Mouse (Mus musculus) CD4-positive, CD25-positive, alpha-beta regulatory T cell, adult 2 months (primary cell): Measurements from ENCODE around the gene Ap2s1.
"Not testable (repeated sequence)": the region's sequence is repeated elsewhere in the genome, so short reads cannot be mapped to it uniquely, and the experiment has no call there.

ENCODE experiments used
- DNase-seq: peaks from one replicate; pipeline ENCODE4 v3.0.0-alpha.2; 2012; ENCODE audit warnings: low read depth, low spot score

Gene Ap2s1

DNA sequence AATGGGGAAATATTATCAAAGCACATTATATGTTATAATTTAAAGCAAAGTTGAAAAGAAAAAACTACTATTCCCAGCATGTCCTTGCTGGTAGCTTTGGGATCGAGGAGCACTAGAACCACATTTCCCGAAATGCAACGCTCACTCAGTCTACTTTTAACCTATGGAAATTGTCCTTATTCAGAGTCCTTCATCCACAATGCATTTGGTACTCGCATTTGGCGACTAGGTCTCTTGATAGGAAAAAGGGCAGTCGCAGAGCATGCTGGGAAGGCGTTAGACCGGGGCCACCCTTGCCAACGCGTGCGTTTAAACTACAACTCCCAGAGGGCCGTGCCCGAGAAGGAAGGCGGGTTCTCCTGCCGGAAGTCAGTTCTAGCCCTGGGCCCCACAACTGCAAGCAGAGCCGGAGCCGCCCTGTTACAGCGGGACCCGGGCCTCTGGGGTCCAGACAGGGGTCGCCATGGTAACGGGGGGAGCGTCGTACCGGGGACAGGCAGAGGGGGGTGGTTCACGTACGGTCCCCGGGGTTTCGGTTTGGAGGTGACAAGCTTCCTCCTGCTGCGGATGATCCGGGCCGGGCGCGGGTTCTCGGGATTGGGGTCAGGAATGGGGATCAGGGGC lies at the start of gene Ap2s1:
Gene Ap2s1, plus strand, starts transcription at position 338 of the 624 bp plus-strand sequence.
- peak; percentile 97 for DNase-seq

DNA sequence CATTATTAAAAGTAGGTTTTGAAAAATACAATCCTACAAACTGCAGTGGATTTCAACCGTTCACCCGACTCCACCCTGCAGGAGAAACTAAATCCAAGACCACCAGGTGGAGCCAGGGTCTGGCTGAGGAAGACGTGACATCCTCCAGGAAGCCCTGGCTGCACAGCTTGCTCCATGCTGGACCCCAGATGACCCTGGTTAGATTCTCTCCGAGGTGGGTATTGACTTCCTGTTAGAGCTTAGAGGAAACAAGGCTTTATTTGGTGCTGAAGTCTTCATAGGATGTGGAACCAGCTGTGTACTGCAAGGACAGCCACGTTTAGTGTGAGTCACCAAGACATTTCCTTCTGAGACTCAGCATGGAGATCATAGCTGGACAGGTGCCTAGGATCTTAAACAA lies 49.0 kb upstream of the Ap2s1 start:
- no peak for DNase-seq

DNA sequence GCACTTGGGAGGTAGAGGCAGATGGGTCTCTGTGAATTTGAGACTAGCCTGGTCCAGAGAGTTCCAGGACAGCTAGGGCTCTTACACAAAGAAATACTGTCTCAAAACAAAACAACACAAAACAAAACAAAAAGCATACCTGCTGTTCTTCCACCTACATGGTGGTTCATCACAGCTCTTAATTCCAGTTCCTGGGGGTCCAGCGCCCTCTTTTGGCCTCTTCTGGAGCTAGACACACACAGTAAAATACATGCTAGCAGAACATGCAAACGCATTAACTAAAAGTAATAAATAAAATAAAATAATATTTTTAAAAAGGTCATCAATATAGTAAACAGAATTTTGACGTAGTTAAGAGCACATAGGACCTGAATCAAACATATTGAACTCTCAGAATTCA lies 43.2 kb upstream of the Ap2s1 start:
- DNase-seq = peak; percentile 87

DNA sequence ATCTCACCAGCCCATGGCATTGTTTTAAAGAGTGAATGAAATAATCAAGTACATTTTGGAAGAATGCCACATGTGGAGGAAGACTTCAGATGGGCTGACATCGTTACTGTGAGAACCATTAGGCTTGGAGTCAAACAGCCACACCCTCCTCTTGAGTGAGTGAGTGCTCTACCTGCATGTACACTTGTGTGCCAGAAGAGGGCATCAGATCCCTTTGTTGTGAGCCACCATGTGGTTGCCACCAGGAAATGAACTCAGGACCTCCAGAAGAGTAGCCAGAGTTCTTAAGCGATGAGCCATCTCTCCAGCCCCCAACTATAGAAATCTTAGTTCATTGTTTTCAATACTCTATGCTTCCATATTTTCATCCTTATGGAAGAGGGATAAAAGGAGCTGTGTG lies 39.2 kb upstream of the Ap2s1 start:
- DNase-seq = peak; percentile 81

DNA sequence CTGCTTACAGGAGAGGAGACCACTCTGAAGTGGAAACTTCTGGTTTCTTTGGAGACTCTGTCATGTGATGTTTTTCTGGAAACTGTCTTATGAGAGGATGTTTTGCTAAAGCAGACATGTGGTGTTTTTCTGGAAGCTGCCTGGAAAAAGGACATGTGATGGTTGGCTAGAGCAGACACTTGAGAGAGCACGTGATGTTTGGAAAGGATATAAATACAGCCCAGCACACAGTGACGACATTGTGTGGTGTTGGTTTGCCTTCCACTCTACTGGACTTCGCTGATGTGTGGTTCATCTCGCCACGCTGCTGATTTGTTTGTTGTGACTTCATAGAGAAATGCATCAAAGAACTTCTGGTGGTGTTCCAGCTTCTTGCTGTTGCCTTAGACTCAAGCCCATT lies 37.6 kb upstream of the Ap2s1 start:
- DNase-seq = no peak

DNA sequence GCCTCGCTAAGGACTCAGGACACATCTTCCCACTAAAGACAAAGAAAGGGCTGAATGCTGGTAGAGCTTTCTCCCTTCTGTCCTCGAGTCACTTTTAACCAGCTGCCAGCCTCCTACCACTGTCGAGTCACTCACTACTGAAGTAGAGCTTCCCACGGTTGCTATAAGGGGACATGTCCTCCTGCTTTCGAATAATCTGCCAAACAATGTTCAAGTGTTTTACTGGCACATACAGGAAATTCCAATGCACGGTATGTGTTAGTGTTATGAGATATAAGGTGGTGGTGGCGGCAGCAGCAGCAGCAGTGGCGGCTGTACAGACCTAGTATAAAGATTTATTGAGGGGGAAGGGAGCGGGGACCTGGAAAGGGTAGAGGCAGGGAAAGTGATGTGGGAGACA lies 31.8 kb upstream of the Ap2s1 start:
- no peak for DNase-seq

DNA sequence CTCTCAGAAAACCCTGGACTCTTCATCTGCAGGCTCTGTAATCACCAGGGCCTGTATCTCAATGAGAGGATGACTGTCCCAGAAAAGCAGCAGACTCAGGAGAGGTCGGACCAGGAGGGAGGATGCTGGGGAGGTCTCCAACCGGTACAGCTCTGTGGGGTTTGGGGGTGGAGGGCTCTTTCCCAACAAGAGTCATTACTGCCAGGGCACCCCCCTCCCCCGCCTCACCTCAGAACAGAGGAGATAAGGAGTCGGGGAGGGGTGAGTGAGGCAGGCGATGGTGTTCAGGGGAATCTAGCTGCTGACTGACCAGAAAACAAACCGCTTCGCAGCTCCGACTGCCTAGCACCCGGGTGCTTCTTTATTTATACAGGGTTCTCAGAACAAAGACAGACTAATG lies 30.0 kb upstream of the Ap2s1 start:
- no peak for DNase-seq

DNA sequence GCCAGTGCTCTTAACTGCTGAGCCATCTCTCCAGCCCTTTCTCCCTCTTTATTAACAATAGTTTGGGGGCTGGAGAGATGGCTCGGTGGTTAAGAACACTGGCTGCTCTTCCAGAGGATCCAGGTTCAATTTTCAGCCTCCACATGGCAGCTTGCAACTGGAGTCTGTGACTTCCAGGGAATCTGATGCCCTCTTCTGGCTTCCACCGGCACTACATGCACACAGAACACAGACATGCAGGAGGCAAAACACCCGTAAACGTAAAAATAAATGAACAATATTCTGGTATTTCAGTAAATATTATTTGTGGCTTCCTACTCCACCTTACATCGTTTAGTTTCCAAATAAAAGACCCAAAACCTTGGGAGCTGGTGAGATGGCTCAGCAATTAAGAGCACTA lies 27.6 kb upstream of the Ap2s1 start:
- DNase-seq = peak; percentile 55

DNA sequence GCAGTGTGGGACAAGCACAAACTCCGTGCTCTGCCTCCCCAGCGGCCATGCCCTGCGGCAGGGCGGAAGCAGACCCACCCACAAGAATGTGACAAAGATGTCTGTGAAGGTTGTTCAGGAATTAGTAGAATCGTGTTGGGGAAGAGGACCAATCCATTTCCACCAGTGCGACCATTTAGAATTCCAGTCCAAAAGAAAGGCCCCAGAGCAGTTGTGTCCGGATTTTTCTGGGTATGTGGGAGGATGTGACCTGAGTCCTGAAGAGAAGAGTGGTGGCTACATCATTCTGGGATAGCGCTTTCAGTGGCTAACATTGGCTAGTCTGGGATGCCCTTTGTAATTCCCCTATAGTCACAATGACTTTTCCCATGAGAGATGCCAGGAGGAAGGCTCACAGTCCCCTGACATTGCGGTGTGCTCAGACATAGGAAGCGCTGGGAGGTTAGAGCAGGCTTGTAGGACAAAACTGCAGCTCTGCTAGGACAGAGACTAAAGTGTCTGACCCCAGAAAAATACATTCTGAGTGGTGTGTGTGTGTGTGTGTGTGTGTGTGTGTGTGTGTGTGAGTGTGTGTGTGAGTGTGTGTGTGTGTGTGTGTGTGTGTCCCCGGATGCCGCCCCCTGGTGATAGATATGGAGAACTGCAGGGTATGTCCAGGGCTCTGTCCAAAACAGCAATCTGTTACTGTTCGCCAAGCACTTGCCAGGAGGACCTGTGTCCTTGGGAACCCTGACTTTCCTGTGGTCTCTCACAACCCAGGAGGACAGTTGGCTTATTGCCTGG lies 25.4 kb upstream of the Ap2s1 start:
- DNase-seq = peak; percentile 23

DNA sequence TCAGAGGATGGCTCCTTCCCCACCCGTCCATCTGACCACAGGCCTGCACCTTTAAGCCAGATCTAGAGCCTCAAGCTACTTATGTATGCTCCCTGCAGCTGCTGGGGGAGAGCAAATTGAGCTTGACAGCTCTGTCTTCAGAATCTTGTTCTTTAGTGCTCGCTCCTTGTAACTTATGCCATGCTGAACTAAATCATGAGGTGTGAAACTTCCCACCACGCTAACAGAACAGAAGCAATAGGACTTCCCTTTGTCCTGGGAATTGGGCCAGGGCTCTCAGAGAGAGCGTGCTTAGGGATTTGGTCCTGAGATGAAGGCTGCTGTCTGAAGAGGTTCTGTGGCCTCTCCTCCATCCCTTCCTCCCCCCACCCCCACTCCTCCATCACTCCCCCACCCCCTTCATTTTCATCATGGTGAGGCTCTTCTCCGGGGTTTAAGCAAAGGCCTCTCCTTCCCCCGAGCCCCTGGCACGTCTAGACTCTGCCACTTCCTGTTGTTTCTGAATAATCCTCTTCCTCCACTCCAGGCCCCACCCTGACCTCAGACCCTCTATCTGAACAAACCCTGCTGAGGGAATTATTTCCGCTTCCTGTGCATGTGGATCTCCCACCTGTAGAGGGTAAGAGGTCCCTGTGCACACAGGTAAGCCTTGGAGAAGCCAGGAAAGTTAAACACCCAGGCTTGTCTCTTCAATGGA lies 21.6 kb upstream of the Ap2s1 start:
- DNase-seq = peak; percentile 31

DNA sequence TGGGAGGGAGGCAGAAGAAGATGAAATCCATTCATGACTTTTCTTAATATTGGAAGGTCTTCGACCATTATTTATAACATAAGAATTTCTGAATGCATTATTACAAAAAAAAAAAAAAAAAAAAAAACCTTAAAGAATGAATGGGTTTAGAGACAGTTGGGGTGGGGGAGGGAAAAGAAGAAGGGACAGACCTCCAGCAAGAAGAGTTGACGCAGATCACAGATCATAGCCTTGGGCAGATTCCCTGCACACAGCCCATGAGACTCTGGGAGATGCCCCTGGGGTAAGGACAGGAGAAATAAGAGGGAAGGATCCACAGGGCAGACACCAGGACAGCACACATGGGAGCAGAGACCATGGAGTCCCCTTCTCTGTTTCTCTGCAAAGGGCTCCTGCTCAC lies 16.6 kb upstream of the Ap2s1 start, which contains the start of gene Ceacam9:
Gene Ceacam9, plus strand, starts transcription at position 301 of the 400 bp plus-strand sequence.
- no peak for DNase-seq

DNA sequence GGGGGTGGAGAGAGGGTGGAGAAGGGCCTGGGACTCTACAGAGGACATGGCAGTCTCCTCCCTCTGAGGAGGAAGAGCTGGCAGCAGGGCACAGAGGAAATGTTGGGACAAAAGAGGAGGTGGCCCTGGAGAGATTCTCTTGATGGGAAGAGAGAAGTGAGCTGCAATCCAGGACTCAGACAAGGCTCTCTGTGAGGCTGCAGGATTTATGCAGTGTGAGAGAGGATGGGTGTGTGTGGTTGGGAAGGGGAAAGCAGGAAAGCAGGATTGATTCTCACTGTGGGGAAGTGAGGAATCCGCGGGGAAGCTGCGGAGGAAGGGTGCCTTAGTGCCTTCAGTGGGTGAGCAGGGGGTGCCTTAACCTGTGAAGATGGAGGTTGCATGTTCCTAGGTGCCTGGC lies 15.7 kb upstream of the Ap2s1 start:
- DNase-seq = not testable (repeated sequence)

DNA sequence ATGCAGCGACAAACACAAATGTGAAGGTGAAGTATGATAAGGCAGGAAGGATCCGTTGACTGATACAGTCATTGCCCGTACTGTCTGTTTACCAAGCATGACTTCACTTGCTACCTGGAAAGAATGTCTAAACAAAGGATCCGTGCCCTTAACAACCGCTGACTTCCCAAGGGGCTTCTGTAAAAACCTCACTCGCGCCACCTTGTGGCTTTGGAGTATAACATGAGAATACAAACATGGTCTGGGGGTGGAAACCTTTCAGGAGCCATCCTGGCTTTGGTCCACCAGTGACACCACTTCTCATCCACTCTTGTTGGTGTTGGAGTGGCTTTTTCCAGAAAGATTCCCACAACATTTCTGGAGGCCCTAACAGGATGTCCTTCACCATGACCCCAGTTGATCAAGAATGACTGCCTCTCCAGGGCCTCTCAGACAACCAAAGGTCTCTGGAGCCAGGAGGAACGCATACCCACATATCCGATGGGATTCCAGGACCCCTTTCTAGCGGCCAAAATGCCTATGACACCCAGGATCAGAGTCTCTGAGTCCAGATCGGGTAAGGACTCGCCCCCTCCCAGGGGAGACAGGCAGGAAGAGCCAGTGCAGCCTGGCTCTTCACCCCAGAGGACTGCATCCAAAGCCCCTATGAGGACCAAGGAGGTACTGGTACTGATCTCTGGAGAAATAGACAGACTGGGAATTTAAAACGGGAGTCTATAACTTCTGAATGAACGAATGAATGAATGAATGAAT lies 9.4 kb upstream of the Ap2s1 start:
- peak; percentile 88 for DNase-seq

DNA sequence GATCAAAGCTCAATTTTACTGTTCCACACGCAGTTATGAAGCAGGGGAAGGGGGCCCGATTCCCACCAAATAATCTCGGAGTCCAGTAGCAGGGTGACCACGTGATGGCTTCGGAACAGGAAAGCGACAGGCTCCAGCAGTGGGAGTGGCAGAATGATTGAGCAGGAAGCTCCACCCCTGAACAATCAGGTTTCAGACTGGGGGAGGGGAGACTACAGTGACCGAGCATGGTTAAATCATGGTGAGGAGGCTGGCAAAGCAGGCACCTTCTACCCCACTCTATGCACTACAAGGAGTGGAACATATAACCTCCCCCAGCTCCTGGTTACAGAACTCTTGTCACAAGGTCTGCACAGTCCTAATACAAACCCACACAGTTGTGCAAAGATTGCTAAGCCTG lies 8.6 kb upstream of the Ap2s1 start:
- peak; percentile 60 for DNase-seq

DNA sequence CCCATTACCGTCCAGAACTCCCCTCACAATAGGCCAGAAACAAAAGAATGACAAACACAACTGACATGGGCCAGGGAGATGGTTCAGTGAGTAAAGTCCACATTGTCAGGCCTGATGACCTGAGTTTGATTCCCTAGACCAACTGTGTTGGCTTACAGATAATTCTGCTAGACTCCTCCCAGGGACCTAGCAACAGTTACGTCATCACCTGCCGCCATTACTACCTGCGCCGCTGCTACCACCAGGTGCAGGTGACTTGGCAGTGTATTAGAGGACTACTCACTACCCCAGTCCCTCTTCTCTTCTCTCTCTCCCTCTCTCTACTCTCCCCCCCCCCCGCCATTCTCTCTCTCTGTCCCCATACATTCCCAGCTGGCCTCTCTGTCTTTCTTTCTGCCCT lies 7.4 kb upstream of the Ap2s1 start:
- no peak for DNase-seq

DNA sequence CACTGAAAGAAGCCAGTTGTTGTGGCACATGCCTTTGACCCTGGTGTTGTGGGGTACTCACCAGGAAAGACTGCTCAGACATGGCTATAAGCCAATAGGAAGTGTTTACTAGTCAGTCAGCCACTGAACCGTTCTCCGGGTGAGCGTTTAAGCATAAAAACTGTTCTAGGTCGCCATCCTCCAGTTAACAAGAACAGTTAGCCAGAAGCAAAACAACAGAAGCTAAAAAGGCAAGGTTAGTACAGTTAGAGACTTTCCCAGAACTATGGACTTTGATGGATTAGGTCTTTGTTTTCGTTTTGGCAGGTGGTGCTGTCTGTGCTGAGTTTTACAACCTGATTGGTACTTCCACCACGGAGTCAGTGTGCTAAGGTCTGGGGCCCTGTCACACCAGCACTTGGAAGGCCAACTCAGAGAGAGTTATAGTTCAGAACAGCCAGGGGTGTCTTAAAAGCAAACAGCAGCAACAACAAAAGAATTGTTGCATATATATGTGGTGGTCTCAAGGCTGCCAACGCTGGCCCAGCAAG lies 6.3 kb upstream of the Ap2s1 start:
- DNase-seq = no peak

DNA sequence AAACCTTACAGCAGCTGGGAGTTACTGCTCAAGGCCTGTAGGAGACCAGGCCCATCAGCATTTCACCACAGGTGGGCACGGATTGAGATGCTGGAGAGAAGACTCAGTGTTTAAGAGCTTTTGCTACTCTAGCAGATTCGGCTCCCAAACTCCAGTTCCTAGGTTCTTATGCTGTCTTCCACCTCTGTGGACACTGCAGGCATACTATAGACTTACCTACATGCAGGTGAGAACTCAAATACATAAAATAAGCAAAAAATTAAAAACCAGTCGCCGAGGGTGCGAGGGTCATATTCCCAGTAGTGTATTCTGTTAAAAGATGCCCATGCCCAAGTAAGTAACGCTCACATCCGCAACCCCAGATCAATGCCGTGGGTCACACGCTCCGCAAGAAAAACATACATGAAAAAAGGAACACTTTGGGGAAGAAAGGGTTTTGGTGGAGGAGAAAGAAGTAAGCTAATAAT lies 571 bp upstream of the Ap2s1 start:
- DNase-seq = no peak

DNA sequence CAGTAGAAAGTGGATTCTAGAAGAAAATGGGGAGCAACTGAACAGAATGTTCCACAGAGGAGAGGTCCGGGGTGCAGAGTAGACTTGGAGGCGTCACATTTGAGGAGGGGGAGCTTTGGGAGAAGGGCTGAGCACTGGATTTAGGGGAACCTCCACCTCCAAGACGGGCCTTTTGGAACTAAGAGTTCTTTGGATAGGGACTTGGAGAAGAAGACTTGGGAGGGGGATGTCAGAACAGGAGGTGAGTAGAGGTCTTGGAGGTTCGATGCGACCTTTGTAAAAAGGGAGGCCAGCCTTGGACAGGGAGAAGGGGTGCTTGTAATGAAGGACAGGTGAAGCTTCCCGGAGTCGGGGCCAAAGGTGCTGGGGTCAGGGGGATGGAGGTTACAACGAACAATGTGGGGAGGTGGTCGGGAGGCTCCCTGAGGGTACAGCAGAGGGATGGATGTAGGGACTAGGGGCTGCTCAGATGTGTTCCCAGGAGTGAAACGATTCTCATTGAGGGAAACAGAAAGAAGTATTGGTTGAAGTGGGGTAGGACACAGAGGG lies 920 bp downstream of the Ap2s1 start:
- DNase-seq = no peak

DNA sequence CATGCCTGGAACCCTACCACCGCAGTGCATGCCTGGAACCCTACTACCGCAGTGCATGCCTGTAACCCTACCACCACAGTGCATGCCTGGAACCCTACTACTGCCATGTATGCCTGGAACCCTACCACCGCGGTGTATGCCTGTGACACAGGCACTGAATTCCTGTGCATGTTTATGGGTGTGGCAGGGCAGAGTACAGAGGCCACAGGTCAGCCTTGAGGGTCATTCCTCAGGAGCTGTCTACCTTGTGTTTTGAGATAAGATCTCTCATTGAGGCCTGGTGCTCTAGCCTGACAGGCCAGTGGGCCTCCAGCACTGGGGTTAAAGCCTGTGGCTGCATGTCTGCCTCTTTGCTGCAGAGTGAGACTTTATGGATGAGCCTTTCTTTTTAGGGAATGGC lies 7.2 kb downstream of the Ap2s1 start:
- DNase-seq = no peak

DNA sequence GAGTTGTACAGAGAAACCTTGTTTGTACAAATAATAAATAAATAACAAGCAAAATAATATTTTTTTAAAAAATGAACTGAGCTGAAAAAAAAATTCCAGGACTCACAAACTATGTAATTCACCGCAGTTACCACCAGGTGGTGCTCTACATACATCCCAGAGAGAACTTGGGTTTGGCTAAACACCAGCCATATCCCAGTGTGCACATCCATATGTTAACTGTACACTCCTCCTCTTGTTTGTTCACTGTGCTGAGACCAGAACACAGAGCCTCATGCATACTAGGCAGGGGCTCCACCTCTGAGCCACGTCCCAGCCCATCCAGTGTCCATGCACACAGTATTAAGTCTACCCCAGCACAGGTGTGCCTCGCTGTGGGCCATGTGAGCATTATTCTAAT lies 7.9 kb downstream of the Ap2s1 start:
- peak; percentile 77 for DNase-seq

DNA sequence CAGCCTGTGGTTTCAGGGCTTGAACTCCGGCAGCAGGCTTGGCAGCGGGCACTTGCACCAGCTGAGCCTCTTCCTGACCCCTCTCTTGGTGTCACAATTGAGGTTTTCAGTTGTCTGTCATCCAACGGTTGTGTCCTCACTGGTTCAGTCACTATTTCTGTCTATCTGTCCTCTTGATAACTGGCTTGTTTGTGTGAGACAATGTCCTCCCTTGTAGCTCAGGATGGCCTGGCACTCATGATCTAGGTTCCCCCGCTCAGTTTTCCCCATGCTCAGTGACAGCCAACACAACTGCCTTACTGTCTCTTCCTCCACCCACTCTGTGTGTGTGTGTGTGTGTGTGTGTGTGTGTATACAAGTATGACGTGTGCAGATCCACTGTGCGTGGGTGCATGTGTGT lies 9.4 kb downstream of the Ap2s1 start:
- no peak for DNase-seq
